Mouse (Mus musculus) liver, embryonic 14.5 days (tissue): ENCODE results near the gene Ak5. TPM values are rescaled to one million over a fixed set of nuclear protein-coding genes. Genes with fewer than 3 reads are reported as not detected.
"Not testable (repeated sequence)": the region's sequence is repeated elsewhere in the genome, so short reads cannot be mapped to it uniquely, and the experiment has no call there.

Source experiments
- ATAC-seq: fragments of 200-750 bp; cut with Nextera tagmentation; 2 replicates; pipeline ENCODE4 v1.8.0; 2017; ENCODE audit warnings: moderate number of reproducible peaks, mild to moderate bottlenecking, moderate library complexity; ENCODE audit not compliant: insufficient read depth
- DNase-seq, 3 experiments: peaks; one replicate each; pipeline ENCODE4 v3.0.0-alpha.2; 2012 to 2013; ENCODE audit warnings: low read depth in 3 of 3, low spot score in 3 of 3
- H3K27ac ChIP-seq: fragments of 300-500 bp; sonication (generic); 2 replicates; pipeline ENCODE4 v1.5.1; 2014; ENCODE audit warnings: moderate library complexity, mild to moderate bottlenecking, control low read depth, inconsistent platforms
- H3K27me3 ChIP-seq: fragments of 300-500 bp; sonication (generic); 2 replicates; pipeline ENCODE4 v1.6.1; 2014; ENCODE audit warnings: mild to moderate bottlenecking, low read length, moderate library complexity; ENCODE audit not compliant: control insufficient read depth, insufficient read depth
- H3K36me3 ChIP-seq: fragments of 300-500 bp; sonication (generic); replicated peaks from 2 replicates; pipeline ENCODE4 v1.6.1; 2014; ENCODE audit warnings: low read depth; ENCODE audit not compliant: control insufficient read depth, insufficient read depth
- H3K4me1 ChIP-seq, 2 experiments: fragments of 200-500 bp in 1 of 2; fragments of 300-500 bp in 1 of 2; sonication (generic) in 1 of 2; replicated peaks; 2 replicates each; pipeline ENCODE4 v1.6.1; 2012 to 2014; ENCODE audit warnings: antibody characterized with exemption in 1 of 2, inconsistent platforms in 1 of 2, low read length in 1 of 2; ENCODE audit not compliant: control insufficient read depth in 2 of 2, insufficient read depth in 2 of 2
- H3K4me2 ChIP-seq: fragments of 300-500 bp; sonication (generic); 2 replicates; pipeline ENCODE4 v1.6.1; 2014; ENCODE audit warnings: low read depth, mild to moderate bottlenecking, control low read depth, moderate library complexity
- H3K4me3 ChIP-seq, 2 experiments: fragments of 200-500 bp in 1 of 2; fragments of 300-500 bp in 1 of 2; sonication (generic) in 1 of 2; 2 replicates each; pipeline ENCODE4 v1.5.1; 2012 to 2014; ENCODE audit warnings: low read depth in 2 of 2, low read length in 2 of 2, mild to moderate bottlenecking in 2 of 2, control low read depth in 1 of 2, inconsistent platforms in 1 of 2, moderate library complexity in 1 of 2; ENCODE audit not compliant: insufficient read depth in 1 of 2
- H3K9ac ChIP-seq: fragments of 300-500 bp; sonication (generic); replicated peaks from 2 replicates; pipeline ENCODE4 v1.6.1; 2014; ENCODE audit warnings: mild to moderate bottlenecking, control low read depth, moderate library complexity
- H3K9me3 ChIP-seq: fragments of 300-500 bp; sonication (generic); 2 replicates; pipeline ENCODE4 v1.6.1; 2016; ENCODE audit warnings: low read length, mixed read lengths; ENCODE audit not compliant: control insufficient read depth
- CTCF ChIP-seq: IDR thresholded peaks from 2 replicates; pipeline ENCODE4 v1.5.1; 2016; ENCODE audit warnings: antibody characterized with exemption, low read depth, control low read depth
- EP300 ChIP-seq: IDR thresholded peaks from 2 replicates; pipeline ENCODE4 v1.6.1; 2016; ENCODE audit warnings: antibody characterized with exemption, low read depth
- WGBS: fragments of 180-500 bp; shearing (Covaris S2); extraction: QIAGEN DNeasy Blood & Tissue Kit; methylation state at CpG from one replicate; pipeline ENCODE4 v1.1.7; 2014; ENCODE audit not compliant: insufficient replicate concordance; 5-methylcytosine and 5-hydroxymethylcytosine counted together
- polyA plus RNA-seq, 2 experiments: library from polyadenylated mRNA; depleted of rRNA in 1 of 2; stranded (reverse) in 1 of 2; unstranded in 1 of 2; fragments of >200 nt; fragmentation: Nextera tagmentation in 1 of 2; extraction: Ambion mirVana in 1 of 2; gene quantifications; 2 replicates each; pipeline versions ENCODE4 v1.2.1 to v1.2.3; 2012 to 2014

The Ak5 gene
- polyA plus RNA-seq, 2 experiments = 0.08 to 0.18 TPM

- Histone ChIP-seq H3K27me3 (no peaks in the 10 kb centered on the region), H3K4me1 (no peaks in the 10 kb centered on the region), H3K4me3 (no peak overlapping the region), H3K27ac (no peak overlapping the region), H3K36me3 (no peaks in the 10 kb centered on the region), H3K9me3 (no peaks in the 10 kb centered on the region), H3K4me2 (no peak overlapping the region), H3K9ac (no peak overlapping the region)
- WGBS = 69% methylated on average over 2 of the region's 2 CpGs
- ATAC-seq (no peak), DNase-seq (no peak)
- TF ChIP-seq EP300 (no peak), CTCF (no peak)
These were observed 38.7 kb upstream of the Ak5 start for GRCm38 (mm10) chr3:152706901-152707300.

GRCm38 (mm10) chr3:152705826-152706225 lies 37.7 kb upstream of the Ak5 start:
- DNase-seq = no peak
- no peaks in the 10 kb centered on the region for H3K36me3 ChIP-seq
- WGBS = 63% methylated on average over 5 of the region's 5 CpGs
- no peak overlapping the region for H3K9ac ChIP-seq
- TF ChIP-seq CTCF (no peak), EP300 (no peak)
- H3K27me3 ChIP-seq = no peaks in the 10 kb centered on the region
- H3K4me1 ChIP-seq = no peaks in the 10 kb centered on the region
- no peak overlapping the region for H3K27ac ChIP-seq
- no peaks in the 10 kb centered on the region for H3K9me3 ChIP-seq
- H3K4me2 ChIP-seq = no peak overlapping the region
- H3K4me3 ChIP-seq = no peak overlapping the region
- no peak for ATAC-seq

GRCm38 (mm10) chr3:152702274-152702843 lies 34.2 kb upstream of the Ak5 start:
- Histone ChIP-seq H3K4me1 (no peaks in the 10 kb centered on the region), H3K9me3 (no peaks in the 10 kb centered on the region), H3K36me3 (no peaks in the 10 kb centered on the region), H3K4me2 (no peak overlapping the region), H3K4me3 (no peak overlapping the region), H3K9ac (no peak overlapping the region), H3K27ac (no peak overlapping the region), H3K27me3 (no peaks in the 10 kb centered on the region)
- no peak for DNase-seq
- WGBS = 40% methylated on average over 8 of the region's 8 CpGs
- ATAC-seq = no peak
- no peak for TF ChIP-seq EP300
- no peak for TF ChIP-seq CTCF

GRCm38 (mm10) chr3:152701536-152701935 lies 33.4 kb upstream of the Ak5 start:
- WGBS = 80% methylated on average over 8 of the region's 8 CpGs
- H3K9me3 ChIP-seq, H3K4me3 ChIP-seq, H3K27ac ChIP-seq, H3K27me3 ChIP-seq, H3K4me2 ChIP-seq, H3K9ac ChIP-seq, H3K36me3 ChIP-seq, H3K4me1 ChIP-seq: not testable (repeated sequence)
- DNase-seq (peak in 2 of 3 experiments; percentile 26 to 46), ATAC-seq (peak; percentile 45; the same call in 1 of the 2 replicates)

- no peaks in the 10 kb centered on the region for H3K36me3 ChIP-seq
- H3K27me3 ChIP-seq = no peaks in the 10 kb centered on the region
- H3K4me1 ChIP-seq = no peaks in the 10 kb centered on the region
- H3K27ac ChIP-seq = no peak overlapping the region
- no peak for TF ChIP-seq CTCF
- TF ChIP-seq EP300 = no peak
- no peak overlapping the region for H3K4me3 ChIP-seq
- no peaks in the 10 kb centered on the region for H3K9me3 ChIP-seq
- DNase-seq = no peak
- H3K9ac ChIP-seq = no peak overlapping the region
- ATAC-seq = no peak
- 46% methylated on average over 8 of the region's 8 CpGs for WGBS
- no peak overlapping the region for H3K4me2 ChIP-seq
These were observed 31.1 kb upstream of the Ak5 start for GRCm38 (mm10) chr3:152699261-152699660.
